20 mouse cellular contexts compared by ENCODE assay signal in the genomic region with DNA sequence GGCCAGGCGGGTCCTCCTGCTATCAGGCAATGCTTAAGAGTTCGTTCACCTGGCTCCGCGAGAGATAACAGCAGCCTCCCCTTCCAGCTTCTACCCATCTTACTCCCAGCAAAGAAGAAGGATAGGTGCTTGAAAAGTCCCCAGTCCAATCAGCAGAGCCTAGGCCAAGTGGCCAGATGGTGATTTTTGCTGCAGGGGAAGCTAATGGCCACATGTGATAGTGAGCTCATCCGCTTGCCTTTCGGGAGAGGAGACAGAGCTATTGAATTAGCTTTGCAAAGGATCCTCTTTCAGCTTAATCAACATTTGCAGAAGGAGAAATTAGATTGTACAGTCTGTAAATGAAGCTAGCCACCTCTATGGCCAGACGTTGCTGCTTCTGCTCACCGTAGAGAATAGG.
DNase-seq lines count a peak whose midpoint lies in the region; ATAC-seq and TF ChIP-seq lines count a peak whose summit lies in the region.
"Had no signal": no experiment of that assay in that cellular context is flagged by ENCODE, and none has a peak within 500 bp of the region (broad histone marks: within the 10 kb centered on the region; RNA-seq: fewer than 3 reads in every experiment).

No protein-coding gene starts in this region.

- TF ChIP-seq CTCF in hindbrain, postnatal 0 days (IDR thresholded peaks at IDR 0.05; ENCODE audit: low read depth) = no peak

- no peak overlapping the region for H3K9ac ChIP-seq in hindbrain, postnatal 0 days (replicated peaks; ENCODE audit: low read length)
- no peak overlapping the region for H3K9ac ChIP-seq in hindbrain, embryonic 11.5 days (ENCODE audit: low read depth, low read length)
- H3K9ac ChIP-seq: embryonic facial prominence, embryonic 12.5 days; forebrain, embryonic 13.5 days; kidney, embryonic 15.5 days; liver, embryonic 14.5 days; lung, embryonic 15.5 days; neural tube, embryonic 12.5 days had no signal

- DNase-seq in adrenal gland, adult 2 months = peak; percentile 3
- DNase-seq in adrenal gland, postnatal 36 days = no peak
- DNase-seq in cerebellum, postnatal 25 days = peak; percentile 34 to 43
- no peak for DNase-seq in cerebellum, adult 9-10 months
- peak; percentile 36 for DNase-seq in hindbrain, postnatal 0 days (ENCODE audit: low spot score)
- DNase-seq in hindbrain, embryonic 11.5 days (ENCODE audit: low spot score) = no peak
- DNase-seq in adrenal gland, postnatal 14 days = peak; percentile 8
- DNase-seq: kidney, postnatal 4 days; lung, postnatal 4 days; thymus, postnatal 14 days had no signal

- H3K4me3 ChIP-seq in hindbrain, postnatal 0 days (ENCODE audit: low read length) = no peak overlapping the region
- no peak overlapping the region for H3K4me3 ChIP-seq in hindbrain, embryonic 11.5 days (ENCODE audit: low read depth, low read length)
- H3K4me3 ChIP-seq: embryonic facial prominence, embryonic 12.5 days; erythroblast, embryonic 14.5 days; forebrain, embryonic 13.5 days; kidney, embryonic 15.5 days; lung, embryonic 15.5 days; neural tube, embryonic 12.5 days had no signal

- no peaks in the 10 kb centered on the region for H3K9me3 ChIP-seq in hindbrain, postnatal 0 days (ENCODE audit: low read length)
- no peaks in the 10 kb centered on the region for H3K9me3 ChIP-seq in hindbrain, embryonic 11.5 days (ENCODE audit: control insufficient read depth, low read length)
- H3K9me3 ChIP-seq: embryonic facial prominence, embryonic 12.5 days; forebrain, embryonic 13.5 days; kidney, embryonic 15.5 days; lung, embryonic 15.5 days; neural tube, embryonic 12.5 days had no signal

- H3K4me2 ChIP-seq in hindbrain, postnatal 0 days (ENCODE audit: low read depth, low read length) = no peak overlapping the region
- no peak overlapping the region for H3K4me2 ChIP-seq in hindbrain, embryonic 11.5 days (replicated peaks; ENCODE audit: low read depth, low read length)
- H3K4me2 ChIP-seq: embryonic facial prominence, embryonic 12.5 days; forebrain, embryonic 13.5 days; kidney, embryonic 15.5 days; lung, embryonic 15.5 days; neural tube, embryonic 12.5 days had no signal

- no peaks in the 10 kb centered on the region for H3K36me3 ChIP-seq in hindbrain, postnatal 0 days (ENCODE audit: insufficient read depth, low read length)
- no peaks in the 10 kb centered on the region for H3K36me3 ChIP-seq in hindbrain, embryonic 11.5 days (ENCODE audit: control insufficient read depth, insufficient read depth, low read length)
- H3K36me3 ChIP-seq: embryonic facial prominence, embryonic 12.5 days; kidney, embryonic 15.5 days; lung, embryonic 15.5 days; neural tube, embryonic 12.5 days had no signal

- no peaks in the 10 kb centered on the region for H3K4me1 ChIP-seq in hindbrain, postnatal 0 days (ENCODE audit: insufficient read depth, low read length)
- H3K4me1 ChIP-seq in hindbrain, embryonic 11.5 days (replicated peaks; ENCODE audit: control insufficient read depth, insufficient read depth, low read length) = no peaks in the 10 kb centered on the region
- H3K4me1 ChIP-seq: embryonic facial prominence, embryonic 12.5 days; kidney, embryonic 15.5 days; lung, embryonic 15.5 days; neural tube, embryonic 12.5 days had no signal

- no peaks in the 10 kb centered on the region for H3K27me3 ChIP-seq in hindbrain, postnatal 0 days (ENCODE audit: insufficient read depth, low read length)
- H3K27me3 ChIP-seq in hindbrain, embryonic 11.5 days (ENCODE audit: control insufficient read depth, insufficient read depth, low read length) = no peaks in the 10 kb centered on the region
- H3K27me3 ChIP-seq: embryonic facial prominence, embryonic 12.5 days; forebrain, embryonic 13.5 days; kidney, embryonic 15.5 days; lung, embryonic 15.5 days; neural tube, embryonic 12.5 days had no signal

- H3K27ac ChIP-seq in hindbrain, postnatal 0 days = no peak overlapping the region
- H3K27ac ChIP-seq in hindbrain, embryonic 11.5 days (ENCODE audit: low read depth, low read length) = no peak overlapping the region
- H3K27ac ChIP-seq: embryonic facial prominence, embryonic 12.5 days; forebrain, embryonic 13.5 days; kidney, embryonic 15.5 days; liver, embryonic 14.5 days; lung, embryonic 15.5 days; neural tube, embryonic 12.5 days had no signal

- ATAC-seq in hindbrain, postnatal 0 days = no peak
- no peak for ATAC-seq in hindbrain, embryonic 11.5 days (ENCODE audit: low FRiP score)
- ATAC-seq: activated CD4-positive, CD25-positive, alpha-beta regulatory T cell, adult 4 months; CD4-positive, CD25-positive, alpha-beta regulatory T cell, adult 4 months; forebrain, embryonic 13.5 days; intestine, postnatal 0 days had no signal

- WGBS in hindbrain, postnatal 0 days = 78% methylated on average over 8 of the region's 8 CpGs
- WGBS in hindbrain, embryonic 11.5 days = 90% methylated on average over 8 of the region's 8 CpGs

Comparison
In these comparisons a context has a peak if more than half of its experiments do, and no peak if none do; other contexts are left out.
1. DNase-seq: peak in adrenal gland, adult 2 months (single experiment), cerebellum, postnatal 25 days (2 of 2), hindbrain, postnatal 0 days (single experiment) and adrenal gland, postnatal 14 days (single experiment); none in adrenal gland, postnatal 36 days (0 of 2), cerebellum, adult 9-10 months (single experiment) and hindbrain, embryonic 11.5 days (single experiment).